Mouse (Mus musculus) brain, adult 2 months (tissue): ENCODE results near the gene Olfr1049.
"Not testable (repeated sequence)": the region's sequence is repeated elsewhere in the genome, so short reads cannot be mapped to it uniquely, and the experiment has no call there.

Experiments used
- DNase-seq: peaks from one replicate; pipeline ENCODE4 v3.0.0; 2011; ENCODE audit warnings: low read depth, low spot score

Olfr1049 gene

DNA sequence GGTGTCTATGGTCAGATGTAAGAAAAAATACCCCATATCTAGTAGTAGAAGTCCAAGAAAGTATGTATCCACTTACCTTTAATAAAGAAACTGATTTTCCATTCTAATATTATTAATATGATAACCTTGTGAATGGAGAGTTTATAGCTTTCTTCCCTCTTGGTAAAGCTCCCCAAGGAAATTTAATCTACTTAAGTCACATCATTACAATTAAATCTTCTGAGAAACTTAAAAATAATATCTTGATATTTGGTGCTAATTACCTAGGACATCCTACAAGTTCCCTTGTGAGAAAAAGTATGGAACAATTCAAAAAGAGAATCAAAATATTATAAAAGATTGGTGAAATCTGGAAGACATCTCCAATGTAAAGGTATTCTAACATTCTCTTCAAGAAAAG is at the start of gene Olfr1049:
Olfr1049 (minus strand) TSS at position 101 of the 400 bp plus-strand sequence.
- DNase-seq: not testable (repeated sequence)

DNA sequence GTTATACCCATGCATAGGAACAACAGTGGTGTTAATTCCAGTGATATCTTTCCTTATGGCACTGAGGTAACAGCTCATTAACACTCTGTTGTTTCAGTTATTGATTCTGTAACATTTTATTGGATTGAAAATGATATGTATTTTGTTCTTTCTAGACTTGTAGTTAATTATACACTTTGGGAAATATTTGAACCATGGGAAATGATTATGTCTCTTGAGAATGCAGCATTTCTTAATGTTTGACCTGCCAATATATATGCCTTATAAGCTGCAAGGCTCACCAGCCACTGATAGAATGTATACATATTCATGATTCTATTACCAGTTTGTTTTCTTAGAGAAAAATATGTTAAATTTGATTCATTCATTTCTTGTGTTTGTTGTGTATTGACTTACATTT is 34.0 kb upstream of the Olfr1049 start, which contains the start of gene Olfr1052:
Olfr1052 (plus strand) TSS at position 301 of the 400 bp plus-strand sequence.
- no peak for DNase-seq

DNA sequence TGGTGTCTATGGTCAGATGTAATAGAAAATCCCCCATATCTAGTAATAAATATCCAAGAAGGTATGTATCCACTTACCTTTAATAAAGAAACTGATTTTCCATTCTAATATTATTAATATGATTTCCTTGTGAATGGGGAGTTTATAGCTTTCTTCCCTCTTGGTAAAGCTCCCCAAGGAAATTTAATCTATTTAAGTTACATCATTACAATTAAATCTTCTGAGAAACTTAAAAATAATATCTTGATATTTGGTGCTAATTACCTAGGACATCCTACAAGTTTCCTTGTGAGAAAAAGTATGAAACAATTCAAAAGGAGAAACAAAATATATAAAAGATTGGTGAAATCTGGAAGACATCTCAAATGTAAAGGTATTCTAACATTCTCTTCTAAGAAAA is 20.9 kb upstream of the Olfr1049 start, which contains the start of gene Olfr1051:
Olfr1051 (minus strand) TSS at position 101 of the 400 bp plus-strand sequence.
- DNase-seq: not testable (repeated sequence)

DNA sequence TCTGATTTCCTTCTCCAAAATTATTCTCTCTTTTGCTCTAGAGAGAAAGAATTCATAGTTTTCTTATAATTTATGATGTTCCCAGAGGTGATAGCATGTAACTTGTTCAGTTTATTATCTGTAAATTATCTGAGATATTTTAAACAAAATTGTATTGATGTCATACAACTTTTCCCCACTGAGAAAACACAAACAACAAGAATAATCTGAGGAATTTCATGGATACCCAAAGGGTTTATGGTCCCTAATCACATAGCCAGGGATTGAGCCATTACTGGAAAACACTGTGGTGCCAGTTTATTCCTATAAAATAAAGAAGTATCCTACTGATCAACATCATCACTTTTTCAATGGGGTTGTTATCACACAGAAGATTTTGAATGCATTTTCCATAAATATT is 17.9 kb downstream of the Olfr1049 start, which contains the start of gene Olfr1048:
Olfr1048 (minus strand) TSS at position 101 of the 400 bp plus-strand sequence.
- no peak for DNase-seq

DNA sequence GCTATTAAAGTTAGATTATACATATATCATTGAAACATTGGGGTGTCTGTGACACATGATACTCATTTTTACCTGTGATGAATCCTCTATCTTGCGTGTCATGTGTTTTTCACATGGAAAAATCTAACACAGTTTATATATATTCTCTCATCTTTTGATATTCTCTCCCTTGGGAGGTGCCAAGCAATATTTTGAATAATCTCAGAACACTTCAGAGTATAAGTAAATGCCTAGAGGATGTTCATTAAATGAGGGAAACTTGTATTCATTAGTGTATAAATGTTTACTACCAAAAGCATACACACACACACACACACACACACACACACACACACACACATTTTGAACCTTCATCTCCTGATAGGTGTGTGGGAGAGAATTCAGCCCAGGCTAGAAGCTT is 26.8 kb downstream of the Olfr1049 start, which contains the start of gene Olfr1047:
Olfr1047 (minus strand) TSS at position 101 of the 400 bp plus-strand sequence.
- no peak for DNase-seq

DNA sequence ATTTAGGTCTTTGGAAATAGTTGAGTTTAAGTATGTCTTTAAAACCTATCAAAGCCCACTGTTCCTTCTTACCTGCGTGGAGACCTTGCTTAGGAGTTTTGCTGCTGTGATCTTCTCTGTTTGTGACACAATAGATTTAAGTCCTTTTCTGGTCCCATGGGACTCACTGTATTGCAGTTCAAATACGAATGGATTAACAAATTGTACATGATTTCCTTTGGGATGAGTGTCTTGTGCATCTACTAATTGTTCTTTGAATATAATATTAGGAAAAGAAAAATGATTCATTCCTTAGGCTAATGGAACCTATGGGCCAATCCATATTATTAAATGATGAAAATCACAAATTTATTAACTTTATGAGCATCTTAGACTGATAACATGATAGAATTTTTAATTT is 38.9 kb downstream of the Olfr1049 start, which contains the start of gene Olfr1046:
Olfr1046 (minus strand) TSS at position 101 of the 400 bp plus-strand sequence.
- no peak for DNase-seq
